Mouse (Mus musculus): ENCODE results near the gene Gpr137.

Gene Gpr137

GRCm38 (mm10) chr19:6942249-6942691 lies at the start of gene Gpr137:
Gpr137 (minus strand) TSS chr19:6942480.
- peak; percentile 100 for DNase-seq

GRCm38 (mm10) chr19:6991166-6991565 lies 48.9 kb upstream of the Gpr137 start:
- DNase-seq: peak; percentile 87

DNA sequence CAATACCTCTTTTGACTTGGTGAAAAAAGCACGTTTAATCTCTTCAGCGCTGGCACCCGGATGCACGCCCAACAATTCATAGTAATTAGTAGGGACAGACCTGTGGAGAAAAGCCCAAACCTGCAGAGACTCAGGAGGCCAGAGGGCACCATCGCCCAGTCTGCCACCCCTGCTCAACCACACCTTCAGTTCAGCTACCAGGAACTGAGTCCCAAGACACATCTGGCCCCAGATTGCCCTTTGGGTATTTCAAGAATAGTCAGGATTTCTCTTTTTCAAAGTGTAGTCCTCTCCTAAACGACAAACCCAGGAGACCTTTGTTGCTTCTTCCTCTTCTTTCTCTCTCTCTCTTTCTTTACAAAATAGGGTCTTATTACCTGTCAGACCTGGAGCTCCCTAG lies 48.4 kb upstream of the Gpr137 start:
- peak; percentile 90 for DNase-seq

DNA sequence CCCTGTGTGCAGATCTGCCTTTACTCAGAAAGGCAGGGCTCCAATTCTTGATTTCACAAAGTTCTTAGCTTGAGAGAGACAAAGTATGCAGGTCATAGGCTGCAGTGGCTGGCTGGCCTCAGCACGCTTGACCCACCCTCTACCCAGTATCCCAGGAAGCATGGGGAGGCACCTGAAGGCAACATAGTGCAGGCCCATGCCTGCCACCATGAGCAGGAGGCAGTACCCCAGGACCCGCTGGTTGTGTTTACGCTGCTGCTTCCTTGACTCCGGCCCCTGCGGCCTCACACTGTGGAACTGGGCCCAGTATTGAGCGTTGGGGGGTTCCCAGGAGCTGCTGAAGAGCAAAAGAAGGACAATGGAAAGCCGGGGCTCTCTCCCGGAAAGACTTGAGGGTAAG lies 47.0 kb upstream of the Gpr137 start:
- no peak for DNase-seq

- DNase-seq: no peak
These were observed 45.6 kb upstream of the Gpr137 start for GRCm38 (mm10) chr19:6987904-6988285.

DNA sequence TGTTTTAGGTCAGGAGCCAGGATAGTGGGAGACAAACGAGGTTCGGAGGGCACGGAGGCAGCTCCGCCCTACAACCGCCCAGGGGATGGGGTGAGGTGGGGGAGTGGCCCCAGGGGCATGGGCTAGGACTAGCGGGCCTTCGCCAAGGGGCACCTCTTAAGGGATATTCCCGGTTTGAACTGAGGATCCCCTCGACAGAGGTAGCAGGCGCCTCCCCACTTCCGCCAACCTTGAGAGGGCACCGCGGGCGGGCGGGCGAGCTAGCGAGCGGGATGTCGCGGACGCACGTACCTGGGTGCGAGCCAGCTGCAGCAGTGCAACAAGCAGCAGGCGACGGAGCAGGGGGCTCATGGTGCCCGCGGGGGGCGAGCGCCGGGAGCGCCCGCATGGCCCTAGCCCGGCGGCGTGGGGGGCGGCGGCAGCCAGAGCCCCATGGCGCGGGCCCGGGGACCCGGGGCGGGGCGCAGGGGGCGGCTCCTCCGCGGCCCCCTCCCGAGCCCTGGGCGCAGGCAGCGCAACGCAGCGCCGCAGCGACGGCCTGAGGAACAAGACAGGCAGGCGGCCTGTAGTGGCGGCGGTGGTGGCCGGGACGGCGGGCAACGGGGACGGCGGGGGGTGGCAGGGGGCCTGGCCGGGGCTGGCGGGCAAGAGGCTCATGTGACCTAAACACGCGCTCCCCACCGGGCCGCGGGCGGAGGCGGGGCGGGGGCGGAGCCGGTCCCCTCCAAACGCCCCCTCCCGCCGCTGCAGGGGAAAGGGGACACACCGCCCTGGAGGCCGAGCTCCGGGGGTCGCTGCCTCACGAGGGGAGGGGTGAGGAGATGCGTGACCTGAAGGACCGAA lies 45.0 kb upstream of the Gpr137 start, which contains the start of gene Vegfb:
Gene Vegfb (minus strand): TSS at position 591 of the 843 bp plus-strand sequence.
- peak; percentile 98 for DNase-seq

- DNase-seq: peak; percentile 94
These were observed 43.9 kb upstream of the Gpr137 start for GRCm38 (mm10) chr19:6985951-6986708.

- peak; percentile 94 for DNase-seq
These were observed 43.0 kb upstream of the Gpr137 start for GRCm38 (mm10) chr19:6985300-6985699.

DNA sequence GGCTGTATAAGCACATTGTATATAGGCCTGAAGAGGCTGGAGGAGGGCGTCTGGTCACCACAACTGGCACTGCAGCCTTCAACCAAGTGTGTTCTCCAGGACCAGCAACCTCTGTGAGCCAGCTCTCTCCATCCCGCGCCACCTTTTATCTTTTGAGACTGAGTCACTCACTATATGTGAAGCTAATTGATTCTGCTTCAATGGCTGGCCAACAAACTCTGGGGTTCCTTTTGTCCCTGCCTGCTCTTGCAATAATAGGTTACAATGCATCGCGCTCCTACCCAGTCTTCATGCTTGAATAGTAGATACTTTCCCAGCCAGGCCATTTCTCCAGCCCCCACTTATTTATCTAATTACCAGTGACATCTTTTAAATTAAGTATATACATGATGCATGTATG lies 41.3 kb upstream of the Gpr137 start:
- DNase-seq: no peak

GRCm38 (mm10) chr19:6981465-6981864 lies 39.2 kb upstream of the Gpr137 start:
- no peak for DNase-seq

DNA sequence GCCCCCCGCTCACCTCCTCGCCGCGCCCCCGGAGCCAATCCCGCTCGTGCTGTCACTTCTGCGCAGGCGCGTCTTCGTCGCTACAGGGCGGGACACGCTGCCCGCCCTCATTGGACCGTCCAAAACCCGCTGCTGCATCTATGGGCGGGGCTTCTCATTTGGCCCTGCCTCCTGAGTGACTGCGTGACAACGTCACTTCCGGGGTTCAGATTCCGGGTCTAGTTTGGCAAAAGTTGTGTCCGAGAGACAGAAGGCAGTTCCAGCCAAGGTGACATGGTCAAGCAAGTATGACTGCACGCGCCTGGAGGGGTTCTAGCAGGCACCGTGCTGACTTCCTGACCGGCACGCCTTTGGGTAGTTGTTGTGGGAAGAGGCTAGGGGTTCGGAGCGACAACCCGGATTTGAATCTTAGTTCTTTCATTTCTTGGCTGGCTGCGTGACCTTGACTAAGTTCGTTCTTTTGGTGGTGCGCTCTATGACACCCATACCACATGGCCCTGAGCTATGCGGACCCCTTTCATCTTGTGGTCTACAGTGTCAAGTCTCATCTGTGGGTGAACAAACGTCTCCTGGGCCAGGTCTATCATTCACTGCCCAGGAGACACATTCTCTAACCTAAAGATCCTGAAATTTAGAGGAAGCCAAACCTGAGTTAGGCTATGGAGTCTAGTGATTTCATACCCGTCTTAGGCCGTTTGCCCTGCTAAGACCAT lies 38.3 kb upstream of the Gpr137 start, which contains the start of gene Fkbp2:
Gene Fkbp2 (minus strand): TSS at position 121 of the 713 bp plus-strand sequence.
- peak; percentile 100 for DNase-seq

- peak; percentile 100 for DNase-seq
These were observed 37.5 kb upstream of the Gpr137 start for GRCm38 (mm10) chr19:6979486-6980380.

DNA sequence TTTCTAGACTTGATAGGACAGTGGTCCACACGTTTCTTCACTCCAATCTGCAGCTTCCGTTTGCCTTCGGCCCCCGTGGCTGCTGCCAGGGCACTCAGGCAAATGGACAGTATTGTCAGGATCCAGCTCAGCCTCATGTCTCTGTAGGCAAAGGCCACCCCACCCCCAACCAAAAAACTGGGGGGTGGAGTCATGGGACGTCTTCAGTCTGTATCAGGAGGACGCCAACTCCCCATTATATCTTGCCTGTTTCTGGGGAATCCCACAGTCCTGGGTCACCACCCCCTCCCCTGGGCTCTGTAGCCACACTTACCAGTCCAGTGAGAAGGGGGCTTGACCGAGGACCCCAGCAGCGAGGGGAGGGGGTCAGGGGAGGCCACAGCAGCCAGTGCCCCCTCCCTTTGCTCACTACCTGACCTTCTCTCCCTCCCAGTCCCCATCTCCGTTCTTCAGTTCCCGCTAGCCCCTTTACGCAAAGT lies 36.8 kb upstream of the Gpr137 start:
- DNase-seq: no peak

- no peak for DNase-seq
These were observed 36.3 kb upstream of the Gpr137 start for GRCm38 (mm10) chr19:6978639-6978974.

DNA sequence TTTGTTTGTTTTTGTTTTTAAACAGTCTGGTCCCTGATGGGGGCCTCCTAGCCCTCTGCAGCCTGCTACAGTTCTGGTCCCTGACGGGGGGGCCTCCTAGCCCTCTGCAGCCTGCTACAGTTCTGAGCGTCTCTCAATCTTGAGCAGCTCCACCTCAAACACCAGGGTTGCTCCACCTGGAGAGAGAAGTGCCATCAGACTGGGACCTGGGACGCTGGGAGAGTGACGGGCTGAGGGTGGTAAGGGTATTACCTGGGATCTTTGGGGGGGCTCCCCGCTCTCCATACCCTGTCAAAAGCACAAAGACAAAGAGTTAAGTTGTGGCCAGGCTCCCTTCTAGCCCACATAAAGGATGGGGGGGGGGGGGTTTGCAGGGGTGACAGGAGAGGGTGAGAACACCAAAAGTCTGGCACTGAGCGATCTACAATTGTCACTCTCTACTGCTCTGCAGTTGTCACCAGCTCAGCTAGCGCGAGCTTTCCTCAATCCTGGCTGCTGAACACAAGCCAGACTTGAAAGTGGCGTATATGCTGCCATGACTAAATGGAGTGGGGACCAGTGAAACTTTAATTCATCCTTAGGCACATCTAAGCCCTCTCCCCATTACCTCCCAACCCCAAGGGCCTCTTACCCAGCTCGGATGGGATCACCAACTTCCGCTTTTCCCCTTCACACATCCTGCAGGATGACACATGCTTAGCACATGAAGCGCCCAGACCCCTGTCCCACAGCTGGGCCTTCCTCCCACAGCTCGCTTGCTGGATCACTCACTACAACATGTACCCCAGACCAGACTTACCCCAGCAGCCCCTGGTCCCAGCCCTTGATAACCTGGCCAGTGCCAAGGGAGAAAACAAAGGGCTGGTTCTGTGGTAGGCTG lies 35.7 kb upstream of the Gpr137 start:
- peak; percentile 96 for DNase-seq

DNA sequence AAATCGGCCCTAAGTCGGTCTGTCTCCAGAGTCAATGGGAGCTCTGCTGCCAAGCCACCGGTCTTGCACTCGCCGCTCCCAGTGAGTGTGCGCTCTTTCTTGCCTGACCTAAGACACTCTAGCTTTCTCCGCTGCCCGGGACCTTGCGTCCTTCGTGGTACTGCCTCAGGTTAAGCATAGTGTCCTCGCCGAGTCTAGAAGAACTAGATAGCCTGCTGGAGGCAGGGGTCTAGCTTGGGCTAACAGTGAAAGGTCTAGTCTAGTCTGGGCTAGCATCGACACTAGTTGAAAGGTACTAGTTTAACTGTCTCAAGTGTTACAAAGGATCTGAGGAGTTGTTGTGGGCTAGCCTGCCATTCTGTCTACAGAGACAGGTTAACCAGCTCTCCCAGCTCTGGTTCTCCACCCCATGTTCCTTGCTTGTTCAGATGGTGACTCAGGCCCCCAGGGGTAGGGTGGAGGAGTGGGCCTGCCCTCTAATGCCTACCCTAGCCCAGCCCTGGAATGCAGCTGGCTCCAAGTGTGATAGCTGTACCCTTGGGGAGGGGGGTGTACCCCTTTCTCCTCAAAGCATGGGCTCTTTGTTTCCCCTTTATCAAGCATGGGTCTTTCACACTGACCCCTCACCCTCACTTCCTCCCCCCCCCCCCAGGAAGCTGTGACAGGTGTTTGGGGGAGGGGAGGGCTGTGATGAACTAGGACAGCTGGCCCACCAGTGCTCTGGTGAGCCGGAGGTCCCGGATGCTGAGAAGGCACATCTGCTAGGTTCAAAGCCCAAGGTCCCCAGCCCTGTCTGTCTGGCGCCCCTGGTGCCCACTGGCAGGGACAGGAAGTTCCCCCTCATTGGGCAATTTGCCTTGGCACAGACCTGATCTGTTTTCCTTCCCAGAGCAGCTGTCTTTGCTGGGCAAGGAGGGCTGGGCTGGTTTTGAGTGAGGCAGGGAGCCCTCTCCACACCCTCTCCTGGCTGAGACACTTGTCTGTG lies 33.5 kb upstream of the Gpr137 start, which contains the start of gene Plcb3:
Gene Plcb3 (minus strand): TSS at position 934 of the 985 bp plus-strand sequence.
- peak; percentile 98 for DNase-seq

- peak; percentile 99 for DNase-seq
These were observed 32.2 kb upstream of the Gpr137 start, which contains the start of gene Ppp1r14b for GRCm38 (mm10) chr19:6974211-6975205. Ppp1r14b (plus strand) TSS chr19:6974968.

DNA sequence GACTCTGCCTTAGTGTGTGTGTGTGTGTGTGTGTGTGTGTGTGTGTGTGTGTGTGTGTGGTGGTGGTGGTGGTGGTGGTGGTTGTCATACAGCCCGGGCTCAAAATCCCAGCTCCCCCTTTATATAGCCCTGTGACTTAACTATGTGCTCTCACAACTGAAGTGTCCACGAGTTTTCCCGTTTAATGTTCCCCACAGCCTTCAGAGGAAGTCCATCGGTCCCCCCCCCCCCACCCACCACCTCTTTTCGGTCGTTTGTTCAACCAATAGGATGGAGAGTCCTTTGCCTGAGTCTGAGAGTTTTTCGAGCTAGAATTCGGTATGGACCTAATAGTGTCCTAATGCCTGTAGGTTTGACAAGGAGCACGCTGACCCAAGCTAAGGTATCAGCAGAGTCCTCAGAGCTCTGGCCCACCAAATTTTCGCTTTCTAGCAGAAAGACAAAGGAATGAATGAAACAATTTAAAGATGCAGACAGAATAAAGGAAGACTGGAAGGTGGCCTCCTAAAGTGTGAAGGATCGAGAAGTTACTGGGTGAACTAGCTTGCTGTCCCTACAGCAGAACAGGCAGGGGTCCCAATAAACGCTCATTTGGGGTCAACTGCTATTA lies 31.4 kb upstream of the Gpr137 start:
- no peak for DNase-seq

All from heart, adult 11 months (tissue).